8 mouse cellular contexts compared by ENCODE assay signal in genomic region chr3:127225799-127226730, GRCm38 (mm10).
A peak's percentile ranks its signal among the peaks of the same experiment; 100 is the strongest.
DNase-seq lines count a peak whose midpoint lies in the region; ATAC-seq and TF ChIP-seq lines count a peak whose summit lies in the region.

No protein-coding gene starts in this region.

- no peaks in the 10 kb centered on the region for H3K27me3 ChIP-seq in heart, embryonic 15.5 days
- H3K27me3 ChIP-seq in lung, postnatal 0 days (replicated peaks; ENCODE audit: insufficient read depth, low read length) = no peaks in the 10 kb centered on the region

- H3K4me2 ChIP-seq in heart, embryonic 15.5 days = peak overlapping the region; percentile 73
- peak overlapping the region; percentile 50 for H3K4me2 ChIP-seq in lung, postnatal 0 days (replicated peaks; ENCODE audit: low read depth, low read length)

- no peak for DNase-seq in heart, adult 9 months (ENCODE audit: low spot score in 2 of 2)
- peak; percentile 18 for DNase-seq in heart, postnatal 4 days
- peak; percentile 73 for DNase-seq in layer of hippocampus, adult 9-11 months
- peak; percentile 50 for DNase-seq in lung, postnatal 0 days (ENCODE audit: low spot score)
- peak; percentile 51 for DNase-seq in right cerebral cortex, postnatal 14 days
- no peak for DNase-seq in spleen, adult 12 weeks (ENCODE audit: low spot score)

- no peak; the same call in 1 of the 2 replicates for ATAC-seq in heart, embryonic 15.5 days (replicated peaks; ENCODE audit: insufficient number of reproducible peaks, insufficient read depth, low FRiP score, low read depth)
- ATAC-seq in lung, postnatal 0 days = peak; percentile 63

- H3K9me3 ChIP-seq in heart, embryonic 15.5 days (replicated peaks) = no peaks in the 10 kb centered on the region
- H3K9me3 ChIP-seq in lung, postnatal 0 days (ENCODE audit: low read length) = no peaks in the 10 kb centered on the region

- H3K4me1 ChIP-seq in heart, embryonic 15.5 days (replicated peaks) = peaks cover 11% of the 10 kb centered on the region
- peaks cover 5% of the 10 kb centered on the region for H3K4me1 ChIP-seq in cortical plate, adult 2 months (ENCODE audit: control insufficient read depth, insufficient read depth, low read length)
- peaks cover 3% of the 10 kb centered on the region for H3K4me1 ChIP-seq in lung, postnatal 0 days (ENCODE audit: insufficient read depth, low read depth, low read length)

- H3K27ac ChIP-seq in heart, embryonic 15.5 days = no peak overlapping the region
- peak overlapping the region; percentile 3; the same call in 1 of the 2 replicates for H3K27ac ChIP-seq in cortical plate, adult 2 months (ENCODE audit: insufficient read depth, low read length)
- no peak overlapping the region for H3K27ac ChIP-seq in lung, postnatal 0 days (ENCODE audit: low read length)

- 5% methylated on average over 26 of the region's 26 CpGs for WGBS in heart, embryonic 15.5 days
- WGBS in lung, postnatal 0 days = 4% methylated on average over 26 of the region's 26 CpGs

- TF ChIP-seq POLR2A in cortical plate, adult 2 months (IDR thresholded peaks at IDR 0.05; ENCODE audit: extremely low read depth, insufficient read depth, low read length) = peak; percentile 42; the same call in 1 of the 2 replicates

- no peak for TF ChIP-seq CTCF in cortical plate, adult 2 months (IDR thresholded peaks at IDR 0.05; ENCODE audit: extremely low read depth, insufficient read depth, low read length)
- TF ChIP-seq CTCF in lung, postnatal 0 days (IDR thresholded peaks at IDR 0.05) = no peak

- H3K36me3 ChIP-seq in heart, embryonic 15.5 days = no peaks in the 10 kb centered on the region
- H3K36me3 ChIP-seq in lung, postnatal 0 days (ENCODE audit: insufficient read depth, low read length) = no peaks in the 10 kb centered on the region

- peak overlapping the region; percentile 40 for H3K4me3 ChIP-seq in heart, embryonic 15.5 days
- peak overlapping the region; percentile 56 for H3K4me3 ChIP-seq in cortical plate, adult 2 months (ENCODE audit: insufficient read depth, low read length)
- peak overlapping the region; percentile 8; the same call in 1 of the 2 replicates for H3K4me3 ChIP-seq in lung, postnatal 0 days (ENCODE audit: low read depth, low read length)

- no peak for TF ChIP-seq EP300 in lung, postnatal 0 days (IDR thresholded peaks at IDR 0.05)

- H3K9ac ChIP-seq in heart, embryonic 15.5 days = no peak overlapping the region
- H3K9ac ChIP-seq in lung, postnatal 0 days (replicated peaks; ENCODE audit: low read depth) = no peak overlapping the region

Comparison
In these comparisons a context has a peak if more than half of its experiments do, and no peak if none do; other contexts are left out.
1. DNase-seq: peak in heart, postnatal 4 days (single experiment), layer of hippocampus, adult 9-11 months (single experiment), lung, postnatal 0 days (single experiment) and right cerebral cortex, postnatal 14 days (single experiment); none in heart, adult 9 months (0 of 2) and spleen, adult 12 weeks (single experiment).
2. Peak in every context shown above with its lines, with median percentiles within 50 percentile points of each other: H3K4me3 ChIP-seq.